Mouse (Mus musculus): ENCODE measurements around the gene Spire2. TPM values are rescaled to one million over a fixed set of nuclear protein-coding genes. Genes with fewer than 3 reads are reported as not detected.

Gene Spire2
- polyA plus RNA-seq, 1 experiment = 3.0 TPM

GRCm38 (mm10) chr8:123331810-123332209 lies 703 bp upstream of the Spire2 start:
- no peak for TF ChIP-seq POLR2A (IDR thresholded peaks at IDR 0.05; ENCODE audit: low read depth, low read length)
- no peak for TF ChIP-seq CTCF (IDR thresholded peaks at IDR 0.05; ENCODE audit: borderline replicate concordance, insufficient read depth, low read length)
- Histone ChIP-seq H3K4me1 (ENCODE audit: control insufficient read depth, insufficient read depth, low read length) (peaks cover 12% of the 10 kb centered on the region), H3K27ac (ENCODE audit: insufficient read depth, low read length) (peak overlapping the region; percentile 98), H3K4me3 (ENCODE audit: insufficient read depth, low read length) (peak overlapping the region; percentile 36)

GRCm38 (mm10) chr8:123333091-123333587 lies 626 bp downstream of the Spire2 start:
- TF ChIP-seq CTCF (IDR thresholded peaks at IDR 0.05; ENCODE audit: borderline replicate concordance, insufficient read depth, low read length) (no peak), POLR2A (IDR thresholded peaks at IDR 0.05; ENCODE audit: low read depth, low read length) (no peak)
- Histone ChIP-seq H3K27ac (ENCODE audit: insufficient read depth, low read length) (no peak overlapping the region), H3K4me1 (ENCODE audit: control insufficient read depth, insufficient read depth, low read length) (peaks cover 12% of the 10 kb centered on the region), H3K4me3 (ENCODE audit: insufficient read depth, low read length) (peak overlapping the region; percentile 36)

- TF ChIP-seq POLR2A (IDR thresholded peaks at IDR 0.05; ENCODE audit: low read depth, low read length) (no peak), CTCF (IDR thresholded peaks at IDR 0.05; ENCODE audit: borderline replicate concordance, insufficient read depth, low read length) (no peak)
These were observed 1.4 kb downstream of the Spire2 start for GRCm38 (mm10) chr8:123333864-123334263.

GRCm38 (mm10) chr8:123334467-123334866 lies 2.0 kb downstream of the Spire2 start:
- peaks cover 12% of the 10 kb centered on the region for H3K4me1 ChIP-seq (ENCODE audit: control insufficient read depth, insufficient read depth, low read length)
- TF ChIP-seq POLR2A (IDR thresholded peaks at IDR 0.05; ENCODE audit: low read depth, low read length) = no peak
- no peak for TF ChIP-seq CTCF (IDR thresholded peaks at IDR 0.05; ENCODE audit: borderline replicate concordance, insufficient read depth, low read length)
- no peak overlapping the region for H3K4me3 ChIP-seq (ENCODE audit: insufficient read depth, low read length)
- no peak overlapping the region for H3K27ac ChIP-seq (ENCODE audit: insufficient read depth, low read length)

More at GRCm38 (mm10) chr8:123333864-123334263, 1.4 kb downstream of the Spire2 start:
- Histone ChIP-seq H3K4me3 (ENCODE audit: insufficient read depth, low read length) (no peak overlapping the region), H3K4me1 (ENCODE audit: control insufficient read depth, insufficient read depth, low read length) (peaks cover 12% of the 10 kb centered on the region), H3K27ac (ENCODE audit: insufficient read depth, low read length) (no peak overlapping the region)

GRCm38 (mm10) chr8:123337475-123337874 lies 5.0 kb downstream of the Spire2 start:
- no peaks in the 10 kb centered on the region for H3K4me1 ChIP-seq (ENCODE audit: control insufficient read depth, insufficient read depth, low read length)

GRCm38 (mm10) chr8:123340071-123340470 lies 7.6 kb downstream of the Spire2 start:
- no peaks in the 10 kb centered on the region for H3K4me1 ChIP-seq (ENCODE audit: control insufficient read depth, insufficient read depth, low read length)
- no peak overlapping the region for H3K27ac ChIP-seq (ENCODE audit: insufficient read depth, low read length)
- TF ChIP-seq CTCF (IDR thresholded peaks at IDR 0.05; ENCODE audit: borderline replicate concordance, insufficient read depth, low read length) = no peak
- no peak for TF ChIP-seq POLR2A (IDR thresholded peaks at IDR 0.05; ENCODE audit: low read depth, low read length)
- H3K4me3 ChIP-seq (ENCODE audit: insufficient read depth, low read length) = no peak overlapping the region

More at GRCm38 (mm10) chr8:123337475-123337874, 5.0 kb downstream of the Spire2 start:
- H3K4me3 ChIP-seq (ENCODE audit: insufficient read depth, low read length) = no peak overlapping the region
- no peak overlapping the region for H3K27ac ChIP-seq (ENCODE audit: insufficient read depth, low read length)
- TF ChIP-seq CTCF (IDR thresholded peaks at IDR 0.05; ENCODE audit: borderline replicate concordance, insufficient read depth, low read length) (no peak), POLR2A (IDR thresholded peaks at IDR 0.05; ENCODE audit: low read depth, low read length) (no peak)

- Histone ChIP-seq H3K27ac (ENCODE audit: insufficient read depth, low read length) (no peak overlapping the region), H3K4me3 (ENCODE audit: insufficient read depth, low read length) (no peak overlapping the region), H3K4me1 (ENCODE audit: control insufficient read depth, insufficient read depth, low read length) (peaks cover 6% of the 10 kb centered on the region; the same call in 1 of the 2 replicates)
- no peak for TF ChIP-seq CTCF (IDR thresholded peaks at IDR 0.05; ENCODE audit: borderline replicate concordance, insufficient read depth, low read length)
- TF ChIP-seq POLR2A (IDR thresholded peaks at IDR 0.05; ENCODE audit: low read depth, low read length) = no peak
These were observed 8.8 kb downstream of the Spire2 start for GRCm38 (mm10) chr8:123341040-123342015.

- no peak for TF ChIP-seq POLR2A (IDR thresholded peaks at IDR 0.05; ENCODE audit: low read depth, low read length)
- TF ChIP-seq CTCF (IDR thresholded peaks at IDR 0.05; ENCODE audit: borderline replicate concordance, insufficient read depth, low read length) = no peak
- peaks cover 6% of the 10 kb centered on the region; the same call in 1 of the 2 replicates for H3K4me1 ChIP-seq (ENCODE audit: control insufficient read depth, insufficient read depth, low read length)
- H3K4me3 ChIP-seq (ENCODE audit: insufficient read depth, low read length) = no peak overlapping the region
- no peak overlapping the region for H3K27ac ChIP-seq (ENCODE audit: insufficient read depth, low read length)
These were observed 9.7 kb downstream of the Spire2 start for GRCm38 (mm10) chr8:123342253-123342652.

- TF ChIP-seq POLR2A (IDR thresholded peaks at IDR 0.05; ENCODE audit: low read depth, low read length) (no peak), CTCF (IDR thresholded peaks at IDR 0.05; ENCODE audit: borderline replicate concordance, insufficient read depth, low read length) (no peak)
- Histone ChIP-seq H3K4me1 (ENCODE audit: control insufficient read depth, insufficient read depth, low read length) (peaks cover 6% of the 10 kb centered on the region; the same call in 1 of the 2 replicates), H3K27ac (ENCODE audit: insufficient read depth, low read length) (no peak overlapping the region), H3K4me3 (ENCODE audit: insufficient read depth, low read length) (no peak overlapping the region)
These were observed 10.4 kb downstream of the Spire2 start for GRCm38 (mm10) chr8:123342911-123343310.

- H3K4me1 ChIP-seq (ENCODE audit: control insufficient read depth, insufficient read depth, low read length) = peaks cover 6% of the 10 kb centered on the region; the same call in 1 of the 2 replicates
- no peak for TF ChIP-seq CTCF (IDR thresholded peaks at IDR 0.05; ENCODE audit: borderline replicate concordance, insufficient read depth, low read length)
- no peak for TF ChIP-seq POLR2A (IDR thresholded peaks at IDR 0.05; ENCODE audit: low read depth, low read length)
- no peak overlapping the region for H3K4me3 ChIP-seq (ENCODE audit: insufficient read depth, low read length)
These were observed 10.9 kb downstream of the Spire2 start for GRCm38 (mm10) chr8:123343422-123343821.

More at GRCm38 (mm10) chr8:123343422-123343821, 10.9 kb downstream of the Spire2 start:
- H3K27ac ChIP-seq (ENCODE audit: insufficient read depth, low read length) = no peak overlapping the region
